Mouse (Mus musculus) ovary, postnatal 36 days (tissue): ENCODE data around the gene Nif3l1.

Experiments
- DNase-seq: peaks from one replicate; pipeline ENCODE4 v3.0.0; 2022; ENCODE audit warnings: low spot score, mixed read lengths

The Nif3l1 gene

DNA sequence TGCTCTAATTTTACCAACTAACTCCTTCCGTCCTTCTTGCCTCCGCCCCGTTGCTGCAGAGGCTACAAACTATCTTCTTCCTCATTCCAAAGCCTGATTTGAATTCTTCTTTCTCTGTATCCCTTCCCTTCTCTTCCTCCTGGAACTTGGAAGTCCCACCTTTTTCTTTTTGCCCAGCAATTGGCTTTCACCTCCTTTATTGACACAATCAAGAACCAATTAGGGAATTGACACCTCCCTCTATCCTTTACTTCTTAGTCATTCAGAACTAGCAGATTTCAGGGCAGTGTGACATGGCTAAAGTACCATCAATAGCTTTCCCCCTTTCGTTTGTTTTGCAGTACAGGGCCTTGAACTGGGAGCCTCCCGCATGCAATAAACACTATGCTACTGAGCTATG lies 13.2 kb downstream of the Nif3l1 start:
- no peak for DNase-seq

- DNase-seq = no peak
Observed at GRCm38 (mm10) chr1:58458867-58459266, 13.9 kb downstream of the Nif3l1 start.

- no peak for DNase-seq
Observed at GRCm38 (mm10) chr1:58460566-58460965, 15.6 kb downstream of the Nif3l1 start.

DNA sequence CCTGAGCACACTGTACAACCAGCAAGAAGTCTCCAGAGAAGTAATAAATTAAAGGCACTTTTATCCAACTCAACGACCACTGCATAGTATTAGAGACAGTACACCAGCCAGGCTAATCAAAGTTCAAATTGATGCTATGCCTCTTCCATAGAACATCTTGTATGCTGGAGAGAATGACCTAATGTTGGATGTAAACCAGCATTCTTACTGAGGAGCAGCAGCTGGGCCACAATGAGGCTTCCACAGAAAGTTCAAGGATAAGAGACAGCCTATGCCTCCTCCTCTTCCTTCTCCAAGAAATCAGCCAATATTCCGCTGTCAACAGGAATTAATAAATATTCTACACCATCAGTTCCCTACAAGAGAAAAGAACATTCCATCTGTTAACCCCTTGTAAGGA lies 19.0 kb downstream of the Nif3l1 start:
- no peak for DNase-seq

DNA sequence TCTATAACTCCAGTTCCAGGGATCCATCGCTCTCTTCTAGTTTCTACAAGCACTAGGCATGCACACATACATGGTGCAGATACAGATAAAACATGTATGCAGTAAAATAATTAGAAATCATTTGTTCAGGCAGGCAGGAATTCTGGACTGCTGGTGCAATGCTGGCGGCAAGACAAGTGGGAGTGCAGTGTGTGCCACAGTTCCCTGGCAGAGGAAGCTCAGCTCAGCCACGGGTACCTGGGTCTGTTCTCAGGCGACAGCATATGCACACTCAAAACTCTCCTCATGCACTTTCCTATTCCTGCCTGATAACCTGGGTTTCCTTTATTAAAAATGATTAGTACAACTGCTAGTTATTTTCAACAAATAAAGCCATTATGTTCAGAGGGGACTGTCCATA lies 20.1 kb downstream of the Nif3l1 start:
- DNase-seq = no peak

GRCm38 (mm10) chr1:58465561-58465960 lies 20.6 kb downstream of the Nif3l1 start:
- no peak for DNase-seq

- DNase-seq = no peak
Observed at GRCm38 (mm10) chr1:58475662-58476061, 30.7 kb downstream of the Nif3l1 start.

GRCm38 (mm10) chr1:58482647-58483046 lies 37.7 kb downstream of the Nif3l1 start:
- no peak for DNase-seq

GRCm38 (mm10) chr1:58495603-58496002 lies 50.7 kb downstream of the Nif3l1 start:
- no peak for DNase-seq

DNA sequence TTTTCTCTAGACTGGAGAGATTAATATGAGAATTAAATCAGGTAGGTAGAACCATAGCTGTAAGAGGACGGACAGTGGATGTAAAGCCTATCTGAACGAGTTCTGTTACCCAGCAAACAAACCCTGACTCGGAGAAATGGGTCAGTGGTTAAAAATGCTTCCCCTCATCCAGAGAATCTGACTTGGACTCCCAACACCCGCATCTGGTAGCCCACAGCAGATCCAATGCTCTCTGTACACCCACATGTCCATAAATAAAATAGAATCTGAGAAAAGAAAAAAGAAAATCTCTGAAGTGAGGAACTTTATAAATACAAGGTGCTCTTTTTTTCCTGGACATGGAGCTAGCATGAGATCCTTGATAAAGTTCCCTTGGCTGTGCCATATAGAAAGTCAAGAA lies 52.7 kb downstream of the Nif3l1 start:
- no peak for DNase-seq

GRCm38 (mm10) chr1:58498758-58499157 lies 53.8 kb downstream of the Nif3l1 start:
- no peak for DNase-seq

- no peak for DNase-seq
Observed at GRCm38 (mm10) chr1:58503134-58503533, 58.2 kb downstream of the Nif3l1 start.

GRCm38 (mm10) chr1:58503793-58504370 lies 58.9 kb downstream of the Nif3l1 start:
- DNase-seq = no peak

GRCm38 (mm10) chr1:58504577-58505254 lies 59.8 kb downstream of the Nif3l1 start, which contains the start of gene Orc2:
Orc2 (minus strand) TSS chr1:58505109.
- peak; percentile 88 for DNase-seq

DNA sequence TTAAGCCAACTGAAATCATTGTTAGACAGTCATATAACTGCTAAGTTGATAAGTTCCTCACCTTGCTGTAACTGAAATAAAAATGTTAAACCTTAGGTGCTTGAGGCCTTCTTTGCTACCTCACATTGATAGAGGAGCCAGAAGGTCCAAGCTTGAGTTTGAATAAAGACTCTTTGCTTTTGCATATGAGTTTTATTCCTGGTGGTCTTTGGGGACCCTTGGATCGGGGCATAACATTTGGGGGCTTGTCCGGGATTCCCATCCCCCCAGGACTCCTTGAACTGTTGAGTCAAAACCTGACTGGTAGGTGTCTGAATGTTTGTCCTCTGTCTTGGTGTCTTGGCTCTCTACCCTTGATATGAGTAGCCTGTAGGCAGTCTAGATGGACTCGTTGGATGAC lies 62.3 kb downstream of the Nif3l1 start:
- no peak for DNase-seq
